Mouse (Mus musculus) heart, adult 2 months (tissue): Measurements from ENCODE around the gene Hist1h2be. TPM values are rescaled to one million over a fixed set of nuclear protein-coding genes. Genes with fewer than 3 reads are reported as not detected.
"Not testable (repeated sequence)": the region's sequence is repeated elsewhere in the genome, so short reads cannot be mapped to it uniquely, and the experiment has no call there.

Experiments
- DNase-seq, 2 experiments: peaks; one replicate each; pipeline ENCODE4 v3.0.0; 2021
- H3K27ac ChIP-seq: fragments of 200-600 bp; 2 replicates; pipeline ENCODE4 v1.8.1; 2022
- H3K27me3 ChIP-seq: fragments of 200-500 bp; 2 replicates; pipeline ENCODE4 v1.6.1; 2012; ENCODE audit warnings: mild to moderate bottlenecking, low read length, inconsistent platforms, mixed read lengths; ENCODE audit not compliant: control insufficient read depth, insufficient read depth
- H3K36me3 ChIP-seq: fragments of 200-500 bp; 2 replicates; pipeline ENCODE4 v1.6.1; 2012; ENCODE audit warnings: low read length, inconsistent platforms; ENCODE audit not compliant: control insufficient read depth, insufficient read depth
- H3K4me1 ChIP-seq: fragments of 200-500 bp; 2 replicates; pipeline ENCODE4 v1.6.1; 2011; ENCODE audit warnings: low read length; ENCODE audit not compliant: control insufficient read depth, insufficient read depth
- H3K4me3 ChIP-seq: fragments of 200-600 bp; 2 replicates; pipeline ENCODE4 v1.8.1; 2022
- H3K79me2 ChIP-seq: fragments of 200-500 bp; replicated peaks from 2 replicates; pipeline ENCODE4 v1.6.1; 2012; ENCODE audit warnings: mild to moderate bottlenecking, inconsistent platforms, low read length, moderate library complexity, mixed read lengths; ENCODE audit not compliant: control insufficient read depth, insufficient read depth
- H3K9ac ChIP-seq: fragments of 200-500 bp; 2 replicates; pipeline ENCODE4 v1.6.1; 2012; ENCODE audit warnings: low read depth, mild to moderate bottlenecking, control low read depth, inconsistent platforms, low read length, mixed read lengths
- CTCF ChIP-seq: fragments of 200-600 bp; IDR thresholded peaks from 2 replicates; pipeline ENCODE4 v1.8.1; 2022; ENCODE audit warnings: antibody characterized with exemption, mild to moderate bottlenecking, moderate library complexity
- EP300 ChIP-seq: fragments of 200-500 bp; IDR thresholded peaks from 2 replicates; pipeline ENCODE4 v1.6.1; 2011; ENCODE audit warnings: low read depth, low read length, control low read depth; ENCODE audit not compliant: insufficient read depth
- POLR2A ChIP-seq: fragments of 200-500 bp; IDR thresholded peaks from 2 replicates; pipeline ENCODE4 v1.6.1; 2011; ENCODE audit warnings: mild to moderate bottlenecking, low read depth, low read length, control low read depth; ENCODE audit not compliant: insufficient read depth
- WGBS: fragments of 180-500 bp; shearing (Covaris S2); methylation state at CpG from one replicate; pipeline ENCODE4 v1.1.7; 2018; 5-methylcytosine and 5-hydroxymethylcytosine counted together
- intact Hi-C: fragments of 180-260 bp; cut with DNase I; formaldehyde crosslinking; loops from one replicate; pipeline ENCODE4 v1.15.1; 2025
- polyA plus RNA-seq: library from polyadenylated mRNA; depleted of rRNA; stranded (reverse); fragments of >200 nt; gene quantifications from 2 replicates; pipeline ENCODE4 v1.2.3, GENCODE M21; 2012
- total RNA-seq, 2 experiments: library from RNA; stranded (reverse); gene quantifications; 2 replicates each; pipeline ENCODE4 v1.2.3; 2021

Hist1h2be gene
- total and polyA plus RNA-seq, 3 experiments = 2.4 to 9.8 (median 8.8) TPM

DNA sequence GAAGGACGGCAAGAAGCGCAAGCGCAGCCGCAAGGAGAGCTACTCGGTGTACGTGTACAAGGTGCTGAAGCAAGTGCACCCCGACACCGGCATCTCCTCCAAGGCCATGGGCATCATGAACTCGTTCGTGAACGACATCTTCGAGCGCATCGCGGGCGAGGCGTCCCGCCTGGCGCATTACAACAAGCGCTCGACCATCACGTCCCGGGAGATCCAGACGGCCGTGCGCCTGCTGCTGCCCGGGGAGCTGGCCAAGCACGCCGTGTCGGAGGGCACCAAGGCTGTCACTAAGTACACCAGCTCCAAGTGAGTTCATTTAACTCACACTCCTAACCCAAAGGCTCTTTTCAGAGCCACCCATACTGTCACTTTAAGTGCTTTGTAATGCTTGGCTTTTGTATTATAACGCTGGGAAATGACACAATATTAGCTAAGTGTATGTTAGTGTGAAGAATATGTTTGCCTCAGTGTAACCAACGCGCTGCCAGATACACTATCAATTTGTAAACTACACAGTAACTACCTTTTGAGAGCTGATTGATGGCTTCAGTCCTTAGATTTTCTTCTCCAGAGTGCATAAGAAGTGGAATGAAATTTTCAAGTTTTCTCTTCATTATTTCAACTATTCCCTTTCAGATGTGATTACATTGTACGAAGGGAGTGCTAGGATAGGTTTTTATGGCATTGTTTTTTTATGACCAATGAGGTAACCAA, 49.3 kb downstream of the Hist1h2be start:
- DNase-seq, intact Hi-C loops, H3K36me3 ChIP-seq, H3K4me1 ChIP-seq, H3K79me2 ChIP-seq, H3K27me3 ChIP-seq: not testable (repeated sequence)
- 2% methylated on average over 18 of the region's 34 CpGs for WGBS
- H3K27ac ChIP-seq = peak overlapping the region; percentile 87
- peak overlapping the region; percentile 63 for H3K4me3 ChIP-seq
- 0 out of 2 replicates have a peak, but pooled peaks have one; percentile 6 for TF ChIP-seq POLR2A
- H3K9ac ChIP-seq = peak overlapping the region; percentile 65

DNA sequence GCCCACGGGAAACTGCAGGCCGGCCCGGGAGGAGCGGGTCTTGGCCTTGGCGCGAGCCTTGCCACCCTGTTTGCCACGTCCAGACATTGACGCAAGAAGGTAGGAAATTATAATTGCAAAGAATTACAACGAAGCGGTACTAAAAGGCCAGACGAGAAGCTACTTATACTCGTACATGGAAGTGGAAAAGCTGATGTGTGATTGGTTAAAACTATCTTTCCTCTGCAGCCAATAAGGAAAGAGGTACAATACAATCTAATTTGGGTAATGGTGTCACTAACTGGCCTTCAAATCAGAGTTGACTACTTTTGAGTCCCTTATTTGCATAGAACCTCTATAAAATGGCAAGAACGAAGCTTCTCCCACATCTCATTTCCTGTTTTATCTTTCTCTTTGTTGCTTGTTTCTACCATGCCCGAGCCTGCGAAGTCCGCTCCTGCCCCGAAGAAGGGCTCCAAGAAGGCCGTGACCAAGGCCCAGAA, 49.9 kb downstream of the Hist1h2be start, which contains the start of the genes Hist1h2ae and Hist1h2bg:
Gene Hist1h2ae (minus strand): TSS at position 199 of the 482 bp plus-strand sequence.
Gene Hist1h2bg (plus strand): TSS at position 375 of the 482 bp plus-strand sequence.
- TF ChIP-seq EP300 (no peak), POLR2A (peak; percentile 57; the same call in 1 of the 2 replicates)
- Histone ChIP-seq H3K27ac (peak within 1 kb of the TSS; percentile 87), H3K4me1 (peaks cover 4% of the 10 kb centered on the region), H3K36me3 (peaks cover 6% of the 10 kb centered on the region), H3K27me3 (no peaks in the 10 kb centered on the region), H3K79me2 (no peaks in the 10 kb centered on the region), H3K9ac (peak within 1 kb of the TSS; percentile 65), H3K4me3 (peak within 1 kb of the TSS; percentile 63)
- DNase-seq = peak; percentile 77 to 79
- under 1% methylated on average over 18 of the region's 18 CpGs for WGBS
- intact Hi-C loops = no loop called here

DNA sequence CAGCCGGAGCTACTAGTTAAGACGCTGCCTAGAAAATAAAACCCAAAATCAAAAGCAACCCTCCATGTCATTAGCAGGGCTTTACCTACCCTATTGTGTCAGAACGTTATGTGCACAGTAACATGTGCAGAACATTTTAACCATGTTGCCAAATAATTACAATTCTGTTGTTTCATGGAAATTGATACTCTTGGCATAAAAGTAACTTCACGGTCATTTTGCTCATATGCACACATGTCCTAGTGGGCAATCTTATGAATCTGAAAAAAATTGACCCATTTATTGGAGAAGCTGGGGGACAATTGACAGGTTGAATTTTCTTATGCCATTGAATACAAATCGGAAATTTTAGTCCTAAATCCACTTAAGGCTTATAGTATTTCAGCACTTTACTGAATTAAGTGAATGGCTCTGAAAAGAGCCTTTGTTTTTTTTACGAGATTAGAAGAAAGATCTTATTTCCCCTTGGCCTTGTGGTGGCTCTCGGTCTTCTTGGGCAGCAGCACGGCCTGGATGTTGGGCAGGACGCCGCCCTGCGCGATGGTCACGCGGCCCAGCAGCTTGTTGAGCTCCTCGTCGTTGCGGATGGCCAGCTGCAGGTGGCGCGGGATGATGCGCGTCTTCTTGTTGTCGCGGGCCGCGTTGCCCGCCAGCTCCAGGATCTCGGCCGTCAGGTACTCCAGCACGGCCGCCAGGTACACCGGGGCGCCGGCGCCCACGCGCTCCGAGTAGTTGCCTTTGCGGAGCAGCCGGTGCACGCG, 50.5 kb downstream of the Hist1h2be start:
- H3K4me3 ChIP-seq = peak overlapping the region; percentile 63
- H3K79me2 ChIP-seq, DNase-seq, H3K36me3 ChIP-seq, H3K27me3 ChIP-seq, H3K4me1 ChIP-seq, intact Hi-C loops: not testable (repeated sequence)
- WGBS = 4% methylated on average over 28 of the region's 41 CpGs
- TF ChIP-seq CTCF = peak; percentile 27; the same call in 1 of the 2 replicates
- H3K27ac ChIP-seq = peak overlapping the region; percentile 87
- H3K9ac ChIP-seq = peak overlapping the region; percentile 28; the same call in 1 of the 2 replicates

DNA sequence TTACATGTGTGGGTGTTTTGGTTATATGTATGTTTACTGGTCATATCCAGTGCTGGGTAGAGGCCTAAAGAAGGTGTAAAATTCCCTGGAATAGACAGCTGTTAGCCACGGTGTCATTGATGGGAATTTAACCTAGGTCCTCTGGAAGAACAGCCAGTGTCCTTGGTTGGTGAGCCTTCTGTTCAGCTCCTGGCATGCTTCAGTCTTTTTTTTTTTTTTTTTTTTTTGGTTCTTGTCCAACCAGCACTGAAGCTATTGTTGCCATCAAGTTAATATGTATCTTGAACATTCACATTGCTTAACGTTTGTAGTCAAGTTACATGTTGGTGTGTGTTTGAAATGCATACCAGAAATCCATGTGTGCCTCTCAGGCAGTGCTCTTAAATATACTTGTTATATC, 56.4 kb downstream of the Hist1h2be start:
- DNase-seq = no peak
- peaks cover 2% of the 10 kb centered on the region; the same call in 1 of the 2 replicates for H3K4me1 ChIP-seq
- WGBS = 79% methylated on average over 2 of the region's 2 CpGs

DNA sequence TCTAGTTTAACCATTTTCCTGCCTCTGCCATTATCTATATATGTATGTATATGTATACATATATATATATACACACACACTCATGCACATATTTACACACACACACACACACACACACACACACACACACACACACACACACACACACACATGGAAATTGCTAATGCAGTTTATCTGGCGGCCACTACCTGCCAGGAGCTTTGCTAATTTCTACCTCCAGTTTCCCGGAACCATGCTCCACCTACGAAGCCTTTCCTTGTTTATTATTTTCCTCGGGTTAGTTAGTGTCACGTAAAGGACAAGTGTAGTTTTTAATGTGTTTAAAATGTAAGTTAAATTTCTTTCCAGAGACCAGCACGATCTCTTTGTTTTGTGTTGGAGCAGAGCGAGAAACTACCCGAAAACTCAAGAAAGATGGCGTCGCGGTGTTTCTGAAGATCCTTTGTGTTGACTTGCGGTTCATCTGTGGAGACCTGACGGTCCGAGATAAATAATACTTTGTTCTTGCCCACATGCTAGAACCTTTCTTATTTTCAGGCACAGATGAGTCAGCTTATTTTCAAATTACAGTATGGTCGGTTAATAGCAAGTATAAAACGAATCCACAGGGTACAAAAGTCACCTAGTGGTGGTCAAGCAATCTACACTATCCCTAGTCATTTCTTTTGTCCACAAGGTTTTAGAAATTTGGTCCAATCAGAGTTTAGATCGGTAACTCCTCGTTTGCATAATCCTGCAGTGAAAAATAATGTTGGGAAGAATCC, 58.0 kb downstream of the Hist1h2be start:
- H3K36me3 ChIP-seq = no peaks in the 10 kb centered on the region
- intact Hi-C loops = no loop called here
- no peaks in the 10 kb centered on the region for H3K79me2 ChIP-seq
- peak overlapping the region; percentile 41 for H3K9ac ChIP-seq
- no peak for DNase-seq
- TF ChIP-seq EP300 (no peak), POLR2A (peak; percentile 37; the same call in 1 of the 2 replicates), CTCF (peak; percentile 77)
- H3K27ac ChIP-seq = peak overlapping the region; percentile 94
- H3K4me1 ChIP-seq = peaks cover 2% of the 10 kb centered on the region; the same call in 1 of the 2 replicates
- H3K4me3 ChIP-seq = peak overlapping the region; percentile 50
- 2% methylated on average over 18 of the region's 18 CpGs for WGBS
- H3K27me3 ChIP-seq = no peaks in the 10 kb centered on the region

More for the DNA sequence above, 56.4 kb downstream of the Hist1h2be start:
- Histone ChIP-seq H3K27ac (no peak overlapping the region), H3K36me3 (no peaks in the 10 kb centered on the region), H3K27me3 (no peaks in the 10 kb centered on the region), H3K9ac (no peak overlapping the region), H3K4me3 (no peak overlapping the region), H3K79me2 (no peaks in the 10 kb centered on the region)
- TF ChIP-seq EP300 (no peak), CTCF (no peak), POLR2A (no peak)
- intact Hi-C loops = no loop called here
